ENCODE assay signal across 15 mouse cellular contexts in the genomic region with DNA sequence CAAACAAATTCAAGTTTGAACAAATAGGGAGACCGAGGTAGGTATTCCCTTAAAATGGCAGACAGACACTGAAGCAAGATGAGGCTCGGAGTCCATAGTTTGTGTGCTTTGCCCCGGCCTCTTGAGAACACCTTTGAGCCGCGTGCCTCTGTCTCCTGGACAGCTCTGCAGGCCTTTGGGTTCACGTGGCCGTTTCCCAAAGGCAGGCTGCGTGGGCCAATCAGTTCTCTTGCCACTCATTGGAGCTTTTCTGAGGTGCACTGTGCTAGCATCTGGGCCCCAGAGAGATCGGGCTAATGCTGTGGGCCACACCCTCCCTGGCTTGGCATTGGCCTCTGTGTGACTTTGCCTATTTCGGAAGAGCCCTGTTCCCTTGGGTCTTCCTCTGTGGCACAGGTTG.
"Had no signal": no experiment of that assay in that cellular context is flagged by ENCODE, and none has a peak within 500 bp of the region (broad histone marks: within the 10 kb centered on the region; RNA-seq: fewer than 3 reads in every experiment).

No protein-coding gene starts in this region.

- H3K27me3 ChIP-seq: neural tube, embryonic 15.5 days; stomach, embryonic 15.5 days had no signal

- H3K4me1 ChIP-seq: neural tube, embryonic 15.5 days; stomach, embryonic 15.5 days had no signal

- DNase-seq: retina, postnatal 1 day; right cerebral cortex, adult 18-20 months; right cerebral cortex, postnatal 14 days; right cerebral cortex, postnatal 25 days; right cerebral cortex, postnatal 4 days; spleen, adult 18-20 months; thymus, adult 18-20 months; thymus, adult 2 months; thymus, postnatal 14 days; thymus, postnatal 25 days; thymus, postnatal 36 days; thymus, postnatal 4 days had no signal

- H3K27ac ChIP-seq: neural tube, embryonic 15.5 days; stomach, embryonic 15.5 days; stomach, postnatal 0 days had no signal

- H3K4me2 ChIP-seq: neural tube, embryonic 15.5 days; stomach, embryonic 15.5 days had no signal

- H3K9ac ChIP-seq: neural tube, embryonic 15.5 days; stomach, embryonic 15.5 days had no signal

- H3K9me3 ChIP-seq: neural tube, embryonic 15.5 days; stomach, embryonic 15.5 days had no signal

- H3K4me3 ChIP-seq: neural tube, embryonic 15.5 days; stomach, embryonic 15.5 days had no signal
